ENCODE assay signal across 30 mouse cellular contexts in the genomic region with DNA sequence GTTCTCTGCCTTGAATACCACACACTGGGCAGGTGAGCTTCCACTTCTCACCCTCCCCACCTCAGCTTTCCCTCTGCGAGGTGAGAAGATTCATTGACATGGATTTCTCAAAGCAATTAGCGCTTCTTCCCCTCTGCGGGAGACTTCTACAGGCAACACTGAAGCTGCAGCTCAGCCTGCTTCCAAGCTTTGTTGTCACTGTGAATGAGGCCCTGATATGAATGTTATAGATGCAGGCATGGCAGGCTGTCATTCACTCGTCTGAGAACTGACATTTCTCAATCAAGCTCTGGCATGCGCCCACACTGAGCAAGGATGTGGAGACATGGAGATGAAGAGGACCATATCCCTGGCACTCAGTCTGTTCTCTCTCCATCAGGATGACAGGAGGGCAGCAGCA. TPM values are rescaled to one million over a fixed set of nuclear protein-coding genes. Genes with fewer than 3 reads are reported as not detected.
A peak's percentile ranks its signal among the peaks of the same experiment; 100 is the strongest.
DNase-seq lines count a peak whose midpoint lies in the region; ATAC-seq and TF ChIP-seq lines count a peak whose summit lies in the region.
"Had no signal": no experiment of that assay in that cellular context is flagged by ENCODE, and none has a peak within 500 bp of the region (broad histone marks: within the 10 kb centered on the region; RNA-seq: fewer than 3 reads in every experiment).

No protein-coding gene starts in this region.

- peak; percentile 29; the same call in 1 of the 2 replicates for ATAC-seq in forebrain, embryonic 15.5 days (replicated peaks)
- ATAC-seq in forebrain, embryonic 11.5 days (replicated peaks; ENCODE audit: low FRiP score) = no peak
- no peak for ATAC-seq in hindbrain, postnatal 0 days
- no peak for ATAC-seq in hindbrain, embryonic 16.5 days
- no peak for ATAC-seq in midbrain, embryonic 11.5 days (ENCODE audit: low FRiP score)
- ATAC-seq: inflammation-experienced regulatory T-cells, adult 6 months; intestine, embryonic 16.5 days; Patski had no signal

- no peaks in the 10 kb centered on the region for H3K4me1 ChIP-seq in forebrain, embryonic 15.5 days
- no peaks in the 10 kb centered on the region for H3K4me1 ChIP-seq in forebrain, embryonic 11.5 days (replicated peaks; ENCODE audit: control insufficient read depth, insufficient read depth, low read length)
- H3K4me1 ChIP-seq in hindbrain, postnatal 0 days (ENCODE audit: insufficient read depth, low read length) = no peaks in the 10 kb centered on the region
- no peaks in the 10 kb centered on the region for H3K4me1 ChIP-seq in hindbrain, embryonic 16.5 days (ENCODE audit: control insufficient read depth, insufficient read depth, low read depth, low read length)
- no peaks in the 10 kb centered on the region for H3K4me1 ChIP-seq in midbrain, embryonic 11.5 days (ENCODE audit: control insufficient read depth, insufficient read depth, low read length)
- no peaks in the 10 kb centered on the region for H3K4me1 ChIP-seq in midbrain, embryonic 10.5 days
- H3K4me1 ChIP-seq: embryonic facial prominence, embryonic 10.5 days; embryonic facial prominence, embryonic 13.5 days had no signal

- no peaks in the 10 kb centered on the region for H3K27me3 ChIP-seq in forebrain, embryonic 15.5 days
- no peaks in the 10 kb centered on the region for H3K27me3 ChIP-seq in forebrain, embryonic 11.5 days (ENCODE audit: control insufficient read depth, insufficient read depth, low read length)
- H3K27me3 ChIP-seq in hindbrain, postnatal 0 days (ENCODE audit: insufficient read depth, low read length) = no peaks in the 10 kb centered on the region
- H3K27me3 ChIP-seq in hindbrain, embryonic 16.5 days (replicated peaks; ENCODE audit: control insufficient read depth, insufficient read depth, low read length) = no peaks in the 10 kb centered on the region
- H3K27me3 ChIP-seq in midbrain, embryonic 11.5 days (ENCODE audit: control insufficient read depth, insufficient read depth, low read length) = no peaks in the 10 kb centered on the region
- H3K27me3 ChIP-seq in midbrain, embryonic 10.5 days (ENCODE audit: low read depth, poor library complexity, severe bottlenecking) = no peaks in the 10 kb centered on the region
- H3K27me3 ChIP-seq: CH12.LX; embryonic facial prominence, embryonic 13.5 days; hindbrain, embryonic 12.5 days; hindbrain, embryonic 15.5 days had no signal

- H3K9me3 ChIP-seq in forebrain, embryonic 15.5 days = no peaks in the 10 kb centered on the region
- no peaks in the 10 kb centered on the region for H3K9me3 ChIP-seq in forebrain, embryonic 11.5 days (ENCODE audit: control insufficient read depth, low read length)
- no peaks in the 10 kb centered on the region for H3K9me3 ChIP-seq in hindbrain, postnatal 0 days (ENCODE audit: low read length)
- H3K9me3 ChIP-seq in hindbrain, embryonic 16.5 days (ENCODE audit: control insufficient read depth, low read length) = no peaks in the 10 kb centered on the region
- H3K9me3 ChIP-seq in midbrain, embryonic 11.5 days (ENCODE audit: control insufficient read depth, low read length) = no peaks in the 10 kb centered on the region
- no peaks in the 10 kb centered on the region for H3K9me3 ChIP-seq in midbrain, embryonic 10.5 days (replicated peaks)
- H3K9me3 ChIP-seq: embryonic facial prominence, embryonic 10.5 days; embryonic facial prominence, embryonic 13.5 days; G1E; hindbrain, embryonic 12.5 days; hindbrain, embryonic 15.5 days had no signal

- H3K4me2 ChIP-seq in forebrain, embryonic 15.5 days (replicated peaks) = no peak overlapping the region
- H3K4me2 ChIP-seq in forebrain, embryonic 11.5 days (ENCODE audit: low read depth, low read length, severe bottlenecking) = no peak overlapping the region
- H3K4me2 ChIP-seq in hindbrain, postnatal 0 days (ENCODE audit: low read depth, low read length) = no peak overlapping the region
- H3K4me2 ChIP-seq in hindbrain, embryonic 16.5 days (ENCODE audit: low read length) = no peak overlapping the region
- H3K4me2 ChIP-seq in midbrain, embryonic 11.5 days = no peak overlapping the region
- H3K4me2 ChIP-seq: embryonic facial prominence, embryonic 13.5 days; heart, embryonic 11.5 days; hindbrain, embryonic 12.5 days; hindbrain, embryonic 15.5 days had no signal

- H3K36me3 ChIP-seq in forebrain, embryonic 15.5 days = no peaks in the 10 kb centered on the region
- H3K36me3 ChIP-seq in forebrain, embryonic 11.5 days (ENCODE audit: control insufficient read depth, insufficient read depth, low read length) = no peaks in the 10 kb centered on the region
- no peaks in the 10 kb centered on the region for H3K36me3 ChIP-seq in hindbrain, postnatal 0 days (ENCODE audit: insufficient read depth, low read length)
- no peaks in the 10 kb centered on the region for H3K36me3 ChIP-seq in hindbrain, embryonic 16.5 days (ENCODE audit: control insufficient read depth, insufficient read depth, low read length)
- no peaks in the 10 kb centered on the region for H3K36me3 ChIP-seq in midbrain, embryonic 11.5 days (ENCODE audit: control insufficient read depth, insufficient read depth, low read length)
- no peaks in the 10 kb centered on the region for H3K36me3 ChIP-seq in midbrain, embryonic 10.5 days
- H3K36me3 ChIP-seq: embryonic facial prominence, embryonic 10.5 days; embryonic facial prominence, embryonic 13.5 days; G1E; hindbrain, embryonic 12.5 days; hindbrain, embryonic 15.5 days had no signal

- DNase-seq in forebrain, embryonic 11.5 days (ENCODE audit: low spot score) = no peak
- peak; percentile 16 for DNase-seq in hindbrain, postnatal 0 days (ENCODE audit: low spot score)
- DNase-seq in midbrain, embryonic 11.5 days (ENCODE audit: low spot score, missing footprints) = peak; percentile 21
- no peak for DNase-seq in midbrain, embryonic 10.5 days (ENCODE audit: low spot score)
- DNase-seq in brain, adult 2 months (ENCODE audit: low read depth, low spot score) = peak; percentile 8
- no peak for DNase-seq in spleen, postnatal 10 days (ENCODE audit: low spot score in 2 of 2)
- DNase-seq: adrenal gland, postnatal 10 days; adrenal gland, postnatal 36 days; B cell, adult 2 months; cerebellum, adult 11-12 months; cerebellum, adult 8-10 months; cerebellum, postnatal 10 days; cerebellum, postnatal 36 days; embryo, embryonic 11 days; gastrocnemius, adult 2 months; gastrocnemius, postnatal 14 days; heart, adult 11 months had no signal

- no peak overlapping the region for H3K27ac ChIP-seq in forebrain, embryonic 15.5 days (replicated peaks)
- H3K27ac ChIP-seq in forebrain, embryonic 11.5 days (ENCODE audit: low read depth, low read length) = no peak overlapping the region
- H3K27ac ChIP-seq in hindbrain, postnatal 0 days = no peak overlapping the region
- H3K27ac ChIP-seq in hindbrain, embryonic 16.5 days (ENCODE audit: low read depth, low read length) = no peak overlapping the region
- no peak overlapping the region for H3K27ac ChIP-seq in midbrain, embryonic 11.5 days (ENCODE audit: low read depth, low read length)
- H3K27ac ChIP-seq in midbrain, embryonic 10.5 days (replicated peaks) = no peak overlapping the region
- H3K27ac ChIP-seq: embryonic facial prominence, embryonic 10.5 days; embryonic facial prominence, embryonic 13.5 days; gastrocnemius, adult 2 months; hindbrain, embryonic 12.5 days; hindbrain, embryonic 15.5 days had no signal

- no peak overlapping the region for H3K9ac ChIP-seq in forebrain, embryonic 15.5 days (replicated peaks)
- H3K9ac ChIP-seq in forebrain, embryonic 11.5 days (ENCODE audit: low read length) = no peak overlapping the region
- no peak overlapping the region for H3K9ac ChIP-seq in hindbrain, postnatal 0 days (replicated peaks; ENCODE audit: low read length)
- no peak overlapping the region for H3K9ac ChIP-seq in hindbrain, embryonic 16.5 days (ENCODE audit: low read depth, low read length)
- no peak overlapping the region for H3K9ac ChIP-seq in midbrain, embryonic 11.5 days (ENCODE audit: low read length)
- H3K9ac ChIP-seq: embryonic facial prominence, embryonic 13.5 days; hindbrain, embryonic 12.5 days; hindbrain, embryonic 15.5 days had no signal

- no peak overlapping the region for H3K4me3 ChIP-seq in forebrain, embryonic 15.5 days
- H3K4me3 ChIP-seq in forebrain, embryonic 11.5 days (ENCODE audit: low read depth, low read length) = no peak overlapping the region
- H3K4me3 ChIP-seq in hindbrain, postnatal 0 days (ENCODE audit: low read length) = no peak overlapping the region
- no peak overlapping the region for H3K4me3 ChIP-seq in hindbrain, embryonic 16.5 days (ENCODE audit: low read length)
- H3K4me3 ChIP-seq in midbrain, embryonic 11.5 days (ENCODE audit: low read depth, low read length) = no peak overlapping the region
- no peak overlapping the region for H3K4me3 ChIP-seq in midbrain, embryonic 10.5 days
- H3K4me3 ChIP-seq: embryonic facial prominence, embryonic 10.5 days; embryonic facial prominence, embryonic 13.5 days; erythroblast, embryonic 14.5 days; gastrocnemius, adult 2 months; hindbrain, embryonic 12.5 days; hindbrain, embryonic 15.5 days had no signal

- TF ChIP-seq CTCF in hindbrain, postnatal 0 days (IDR thresholded peaks at IDR 0.05; ENCODE audit: low read depth) = no peak

- 63% methylated on average over 5 of the region's 5 CpGs for WGBS in forebrain, embryonic 15.5 days
- WGBS in forebrain, embryonic 11.5 days = 65% methylated on average over 5 of the region's 5 CpGs
- WGBS in hindbrain, postnatal 0 days = 58% methylated on average over 5 of the region's 5 CpGs
- WGBS in hindbrain, embryonic 16.5 days = 62% methylated on average over 5 of the region's 5 CpGs
- 71% methylated on average over 5 of the region's 5 CpGs for WGBS in midbrain, embryonic 11.5 days
- 65% methylated on average over 5 of the region's 5 CpGs for WGBS in midbrain, embryonic 10.5 days

RNA-seq across cellular contexts. Expression of a gene that starts 52.2 kb away (rescaled TPM):
- polyA plus RNA-seq in forebrain, embryonic 15.5 days (2015; fragmentation: Nextera tagmentation; extraction: Ambion mirVana) = 1.2 and 1.3 TPM in 2 replicates
- 0.13 and 0.16 TPM in 2 replicates for polyA plus RNA-seq in forebrain, embryonic 11.5 days (2014; fragmentation: Nextera tagmentation; extraction: Ambion mirVana)
- total RNA-seq in hindbrain, postnatal 0 days (2014; rRNA removed) = 4.5 and 7.2 TPM in 2 replicates
- 2.0 and 2.3 TPM in 2 replicates for polyA plus RNA-seq in hindbrain, postnatal 0 days (2015; fragmentation: Nextera tagmentation; extraction: Ambion mirVana)
- polyA plus RNA-seq in hindbrain, embryonic 16.5 days (2015; fragmentation: Nextera tagmentation; extraction: Ambion mirVana) = 2.2 and 3.1 TPM in 2 replicates
- 0.19 and 0.26 TPM in 2 replicates for polyA plus RNA-seq in midbrain, embryonic 11.5 days (2014; fragmentation: Nextera tagmentation; extraction: Ambion mirVana)
- polyA plus RNA-seq in midbrain, embryonic 10.5 days (2016; fragmentation: Nextera tagmentation; extraction: Ambion mirVana) = 0.09 and 0.17 TPM in 2 replicates
- total RNA-seq: gastrocnemius, adult 2 months had no signal
- polyA plus RNA-seq: erythroblast, embryonic 14.5 days; G1E; inflammation-experienced regulatory T-cells, adult 6 months; Patski had no signal

Comparison
In these comparisons a context has a peak if more than half of its experiments do, and no peak if none do; other contexts are left out.
1. DNase-seq: peak in hindbrain, postnatal 0 days (single experiment), midbrain, embryonic 11.5 days (single experiment) and brain, adult 2 months (single experiment); none in forebrain, embryonic 11.5 days (single experiment), midbrain, embryonic 10.5 days (single experiment) and spleen, postnatal 10 days (0 of 2).